Mouse (Mus musculus) lung, adult 2 months (tissue): ENCODE data around the gene Bcl11b.

Experiments
- CTCF ChIP-seq: fragments of 200-500 bp; IDR thresholded peaks from 2 replicates; pipeline ENCODE4 v1.5.1; 2011; ENCODE audit warnings: mild to moderate bottlenecking, low read length, control low read depth; ENCODE audit not compliant: insufficient read depth
- POLR2A ChIP-seq: fragments of 200-500 bp; IDR thresholded peaks from 2 replicates; pipeline ENCODE4 v1.6.1; 2011; ENCODE audit warnings: low read depth, mild to moderate bottlenecking, control low read depth, low read length, borderline replicate concordance; ENCODE audit errors: extremely low read depth

GRCm38 (mm10) chr12:107916008-107916407 is 87.4 kb downstream of the Bcl11b start:
- TF ChIP-seq CTCF, result no peak
- no peak for TF ChIP-seq POLR2A
